Mouse (Mus musculus) mouse embryonic stem cell (cell line): ENCODE data around the gene Cfl1.

Source experiments
- in situ Hi-C, 2 experiments: fragments of 300-500 bp; cut with MboI; formaldehyde crosslinking; loops; 1 replicate in 1 of 2; 3 replicates in 1 of 2; pipeline ENCODE4 v1.14.3; 2019 to 2020; ENCODE audit warnings: low sequenced_read_pairs in 2 of 2, low pct_unique_long_range_greater_than_20kb in 1 of 2, mixed read lengths in 1 of 2; ENCODE audit not compliant: unreplicated experiment in 1 of 2

Gene Cfl1

DNA sequence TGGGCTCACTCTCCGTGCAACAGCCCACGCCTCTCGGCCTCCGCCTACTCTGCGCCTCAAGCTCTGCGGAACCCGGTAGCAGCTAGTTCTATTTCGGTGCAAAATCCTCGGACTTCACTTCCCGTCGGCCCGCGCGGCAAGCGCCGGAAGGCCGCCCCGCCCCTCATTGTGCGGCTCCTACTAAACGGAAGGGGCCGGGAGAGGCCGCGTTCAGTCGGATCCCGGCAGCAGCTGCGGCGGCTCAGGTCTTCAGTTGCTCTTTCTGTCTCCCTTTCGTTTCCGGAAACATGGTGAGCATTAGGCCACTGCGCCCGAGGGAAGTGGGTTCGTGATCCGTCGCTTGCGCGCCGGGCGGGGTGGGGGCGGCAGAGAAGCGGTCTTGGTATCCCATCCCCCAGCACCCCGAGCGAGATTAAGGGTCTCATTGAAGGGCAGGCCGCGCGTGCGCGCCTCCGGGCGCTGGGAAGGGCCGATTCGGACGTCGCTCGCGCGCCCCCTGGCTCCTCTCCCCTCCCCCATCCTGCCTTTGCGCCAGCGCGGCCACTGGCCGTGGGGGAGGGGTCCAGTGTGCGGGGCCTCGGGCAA lies at the start of gene Cfl1:
Gene Cfl1 (plus strand): TSS at position 143 of the 585 bp plus-strand sequence.
- in situ Hi-C loops = no loop called here

GRCm38 (mm10) chr19:5444371-5444908 lies 45.8 kb upstream of the Cfl1 start:
- in situ Hi-C loops = no loop called here

DNA sequence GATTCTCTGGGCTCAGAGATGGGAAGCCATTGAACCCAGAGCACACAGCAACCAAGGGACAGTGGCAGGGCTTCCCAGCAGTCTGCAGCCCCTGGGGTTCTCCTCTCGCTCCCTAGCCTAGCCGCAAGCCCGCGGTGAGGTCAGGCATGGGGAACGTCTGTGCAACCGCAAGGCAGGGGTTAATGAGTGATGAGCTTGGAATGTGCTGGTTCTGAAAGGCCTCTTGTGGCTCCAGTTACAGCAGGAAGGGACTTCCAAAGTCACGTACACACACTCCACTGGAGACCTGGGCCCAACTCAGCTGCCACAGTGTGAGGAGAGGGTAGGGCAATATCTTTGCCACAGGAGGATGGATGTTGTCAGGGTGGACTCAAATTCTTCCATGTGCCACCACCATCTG lies 45.3 kb upstream of the Cfl1 start:
- in situ Hi-C loops = no loop called here

DNA sequence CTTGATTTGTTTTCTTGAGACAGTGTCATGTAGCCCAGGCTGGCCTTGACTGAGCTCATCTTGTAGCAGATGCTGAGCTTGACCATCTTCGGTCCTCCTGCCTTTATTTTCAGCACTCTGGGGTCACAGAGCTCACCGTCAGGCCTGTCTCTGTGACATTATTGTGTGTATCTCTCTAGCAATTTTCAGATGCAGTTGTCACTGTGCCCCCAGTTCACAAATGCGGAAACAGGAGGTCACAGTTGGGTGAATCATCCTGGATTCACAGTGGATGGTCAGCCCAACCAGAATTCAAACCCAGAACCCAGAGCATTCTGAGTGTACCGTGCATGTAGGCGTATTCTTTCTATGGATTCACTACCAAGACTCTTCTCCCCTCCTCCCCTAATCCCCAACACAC lies 44.5 kb upstream of the Cfl1 start:
- in situ Hi-C loops = no loop called here

DNA sequence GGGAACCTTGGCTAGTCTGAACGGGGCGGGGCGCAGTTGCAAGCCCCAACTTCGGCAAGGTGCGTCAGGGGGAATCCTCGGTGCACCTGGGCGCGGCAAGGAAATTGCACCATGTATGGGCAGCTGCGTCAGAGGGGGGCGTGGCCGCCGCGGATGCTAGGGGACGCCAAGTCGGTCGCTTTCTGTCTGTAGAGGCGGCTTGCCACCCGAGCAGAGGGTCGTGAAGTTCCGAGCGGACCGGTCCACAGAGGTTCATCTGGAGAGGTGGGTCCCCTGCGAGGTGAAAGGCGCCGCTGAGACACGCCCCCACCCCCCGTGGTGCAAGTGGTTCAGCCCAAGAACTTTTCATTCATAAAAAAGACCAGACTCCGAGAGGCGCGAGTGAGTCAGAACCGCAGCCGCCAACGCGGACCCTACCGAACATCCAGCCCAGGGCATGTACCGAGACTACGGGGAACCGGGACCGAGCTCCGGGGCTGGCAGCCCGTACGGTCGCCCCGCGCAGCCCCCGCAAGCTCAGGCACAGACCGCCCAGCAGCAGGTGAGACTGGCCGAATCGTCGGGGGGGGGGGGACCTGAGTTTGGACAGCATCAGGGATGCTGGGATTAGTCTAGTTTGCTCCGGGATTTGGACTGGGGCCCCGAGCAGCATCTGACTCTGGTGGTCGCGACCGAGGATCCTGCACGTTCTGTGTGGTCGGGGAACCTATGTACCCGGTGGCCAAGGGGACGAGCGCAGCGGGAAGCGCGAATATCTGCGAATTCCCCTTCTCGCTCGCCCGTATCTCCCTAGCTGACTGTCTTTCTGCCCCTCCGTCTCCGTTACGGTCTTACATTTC lies 42.5 kb upstream of the Cfl1 start, which contains the start of gene Fosl1:
Gene Fosl1 (plus strand): TSS at position 33 of the 839 bp plus-strand sequence.
- in situ Hi-C loops = no loop called here

GRCm38 (mm10) chr19:5448354-5449150 lies 41.7 kb upstream of the Cfl1 start:
- in situ Hi-C loops = no loop called here

GRCm38 (mm10) chr19:5449673-5450072 lies 40.6 kb upstream of the Cfl1 start:
- in situ Hi-C loops = no loop called here

DNA sequence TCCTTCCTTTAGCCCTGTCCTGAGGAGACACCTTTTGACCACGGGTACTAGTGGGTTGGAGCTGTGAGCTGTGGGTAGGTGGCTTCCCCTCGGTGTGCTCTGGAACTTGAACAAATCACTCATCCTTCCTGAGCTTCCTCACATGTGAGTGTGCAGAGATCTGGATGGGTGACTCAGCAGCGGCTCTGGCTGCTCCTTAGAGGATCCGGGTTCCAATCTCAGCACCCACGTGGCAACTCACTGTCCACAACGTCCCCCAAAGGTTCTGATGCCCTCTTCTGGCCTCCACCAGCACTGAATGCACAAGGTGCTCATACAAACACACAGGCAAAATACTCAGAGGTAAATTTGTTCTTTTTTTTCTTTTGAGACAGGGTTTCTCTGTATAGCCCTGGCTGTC lies 38.5 kb upstream of the Cfl1 start:
- in situ Hi-C loops = no loop called here

GRCm38 (mm10) chr19:5455037-5455436 lies 35.2 kb upstream of the Cfl1 start:
- in situ Hi-C loops = no loop called here

GRCm38 (mm10) chr19:5455568-5455967 lies 34.7 kb upstream of the Cfl1 start:
- in situ Hi-C loops = no loop called here

- in situ Hi-C loops = no loop called here
These were observed 33.9 kb upstream of the Cfl1 start for GRCm38 (mm10) chr19:5456241-5456921.

DNA sequence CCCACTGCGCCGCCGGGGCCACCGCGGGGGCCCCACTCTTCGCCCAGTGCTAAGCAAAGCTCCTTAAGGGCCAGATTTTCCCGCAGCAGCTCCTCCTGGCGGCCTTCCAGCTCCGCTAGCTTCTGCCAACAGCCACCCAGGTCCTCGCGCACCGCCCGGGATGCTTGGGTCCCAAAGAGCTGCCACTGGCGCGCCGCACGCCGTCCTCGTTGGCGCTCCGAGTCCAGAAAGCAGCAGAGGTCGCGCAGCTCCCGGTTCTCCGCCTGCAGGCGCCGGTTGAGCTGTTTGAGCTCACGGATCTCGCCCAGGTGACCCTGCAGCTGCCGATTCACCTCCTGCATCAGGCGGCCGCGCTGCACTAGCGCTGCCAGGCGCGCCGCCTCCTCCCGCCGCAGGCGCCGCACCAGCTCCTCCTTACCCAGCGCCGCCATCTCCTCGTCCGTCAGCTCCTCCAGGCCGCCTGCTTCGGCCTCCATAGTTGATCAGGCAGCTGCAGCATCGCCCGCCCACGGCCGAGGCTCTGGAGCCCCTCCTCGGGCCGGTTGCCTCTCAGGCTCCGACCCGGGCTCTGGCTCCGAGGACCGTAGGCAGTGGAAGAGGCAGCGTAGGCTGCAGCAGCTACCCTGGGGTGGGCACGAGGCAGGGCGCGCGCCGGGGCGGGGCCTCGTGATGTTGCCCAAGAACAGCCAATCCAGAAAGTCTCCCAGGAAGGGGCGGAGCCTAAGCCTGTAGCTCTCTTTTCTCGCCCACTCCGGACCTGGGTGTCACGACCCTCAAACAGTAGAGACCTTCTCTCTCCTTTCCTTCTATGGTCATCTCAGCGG lies 33.1 kb upstream of the Cfl1 start:
- in situ Hi-C loops = no loop called here

DNA sequence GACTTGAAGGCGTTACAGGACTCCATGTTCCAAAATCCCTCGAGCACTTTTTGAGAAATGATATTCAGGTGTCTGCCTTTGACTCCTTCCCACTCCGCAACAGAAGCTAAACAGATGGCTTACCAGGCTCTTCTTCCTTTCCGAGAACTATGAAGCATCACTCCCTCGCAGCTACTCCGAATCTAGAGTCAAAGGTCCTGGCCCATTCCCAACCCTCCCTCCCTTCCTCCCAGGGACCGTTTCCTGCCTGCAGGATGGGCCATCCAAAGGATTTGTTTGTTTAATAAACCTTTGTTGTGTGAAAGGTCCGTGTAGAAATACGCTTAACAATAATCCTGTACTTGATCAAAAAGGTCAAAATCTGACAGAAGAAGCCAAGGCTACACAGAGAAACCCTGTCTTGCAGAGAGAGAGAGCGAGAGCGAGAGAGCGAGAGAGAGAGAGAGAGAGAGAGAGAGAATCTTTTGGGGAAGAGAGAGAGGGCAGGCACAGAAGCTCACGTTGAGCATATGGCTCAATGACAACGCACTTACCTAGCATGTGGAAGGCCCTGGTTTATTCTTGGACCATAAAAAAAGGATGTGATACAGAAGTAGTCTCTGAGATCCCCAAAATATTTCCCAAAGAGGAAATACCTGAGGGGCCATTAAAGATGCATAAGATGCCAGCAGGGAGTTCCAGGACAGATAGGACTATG lies 32.4 kb upstream of the Cfl1 start, which contains the start of gene Ccdc85b:
Gene Ccdc85b (minus strand): TSS at position 149 of the 697 bp plus-strand sequence.
- in situ Hi-C loops = no loop called here

DNA sequence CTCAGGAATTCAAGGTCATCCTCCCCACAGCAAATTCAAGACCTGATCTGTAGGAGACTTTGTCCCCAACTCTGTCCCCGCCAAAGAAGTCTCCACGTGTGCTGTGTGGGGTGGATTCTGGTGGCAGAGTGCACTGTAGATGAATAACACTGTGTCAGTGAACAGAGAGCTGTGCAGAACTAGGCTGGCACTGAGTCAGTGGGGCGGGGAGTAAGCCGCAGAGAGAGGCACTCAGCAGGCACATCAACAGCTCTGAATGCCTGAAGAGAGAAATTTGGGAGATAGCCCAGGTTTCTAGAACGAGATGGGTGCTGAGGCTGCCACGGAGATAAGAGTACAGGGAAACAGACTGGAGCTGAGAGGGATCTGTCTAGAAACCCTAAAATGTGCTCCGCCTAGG lies 31.2 kb upstream of the Cfl1 start:
- in situ Hi-C loops = no loop called here

DNA sequence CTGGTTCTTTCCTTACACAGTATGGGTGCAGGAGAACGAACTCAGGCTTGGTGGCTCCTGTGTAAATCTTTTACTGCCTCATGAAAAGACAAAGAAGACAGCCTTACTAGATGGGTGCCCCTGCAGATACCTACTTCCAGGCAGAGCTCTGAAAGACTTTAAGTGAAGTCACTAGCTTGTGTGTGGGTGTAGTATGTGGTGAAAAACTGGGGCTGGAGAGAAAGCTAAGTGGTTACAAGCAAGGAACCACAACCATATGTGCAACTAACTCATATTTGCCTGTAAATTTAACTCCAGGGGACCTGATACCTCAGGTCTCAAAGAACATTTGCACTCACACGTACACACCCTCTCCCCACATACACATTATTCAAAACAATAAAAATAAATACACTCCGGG lies 30.4 kb upstream of the Cfl1 start:
- in situ Hi-C loops = no loop called here

DNA sequence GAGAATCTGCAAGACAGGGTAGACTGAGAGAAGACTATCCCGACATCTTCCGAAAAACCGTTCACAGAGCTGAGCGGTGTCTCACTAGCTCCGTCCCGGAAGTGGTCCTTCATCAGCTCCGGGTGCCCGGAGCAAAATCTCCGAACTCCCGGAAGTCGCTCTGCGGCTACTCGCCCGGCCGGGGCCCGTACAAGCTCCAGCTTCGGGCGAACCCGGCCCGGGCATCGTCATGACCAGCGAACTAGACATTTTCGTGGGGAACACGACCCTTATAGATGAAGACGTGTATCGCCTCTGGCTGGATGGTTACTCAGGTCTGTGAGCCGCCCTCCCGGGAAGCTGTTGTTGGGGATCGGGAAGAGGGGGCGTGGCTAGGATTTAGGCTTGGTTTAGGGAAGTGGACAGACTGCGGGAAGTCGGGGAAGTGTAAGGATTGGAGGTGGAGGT lies 29.8 kb upstream of the Cfl1 start, which contains the start of gene Fibp:
Gene Fibp (plus strand): TSS at position 151 of the 447 bp plus-strand sequence.
- in situ Hi-C loops = no loop called here

GRCm38 (mm10) chr19:5461411-5461810 lies 28.8 kb upstream of the Cfl1 start:
- in situ Hi-C loops = no loop called here
